Mouse (Mus musculus) frontal cortex, postnatal 25 days (tissue): Measurements from ENCODE around the gene Serpind1.

Source experiments
- DNase-seq, 2 experiments: peaks; one replicate each; pipeline ENCODE4 v3.0.0; 2022; ENCODE audit warnings: low spot score in 2 of 2

Gene Serpind1

GRCm38 (mm10) chr16:17331116-17331515, at the start of gene Serpind1:
Gene Serpind1 (plus strand): TSS chr16:17331371.
- DNase-seq = no peak

- DNase-seq = no peak
These were observed 48.0 kb upstream of the Serpind1 start for GRCm38 (mm10) chr16:17283151-17283550.

- DNase-seq = no peak
These were observed 44.1 kb upstream of the Serpind1 start for GRCm38 (mm10) chr16:17287103-17287502.

GRCm38 (mm10) chr16:17291016-17291415, 40.2 kb upstream of the Serpind1 start:
- no peak for DNase-seq

GRCm38 (mm10) chr16:17292751-17293150, 38.4 kb upstream of the Serpind1 start:
- DNase-seq = peak; percentile 52 to 56

GRCm38 (mm10) chr16:17300818-17301217, 30.4 kb upstream of the Serpind1 start:
- no peak for DNase-seq

- DNase-seq = no peak
These were observed 27.5 kb upstream of the Serpind1 start for GRCm38 (mm10) chr16:17303521-17304245.

GRCm38 (mm10) chr16:17307461-17307860, 23.7 kb upstream of the Serpind1 start:
- DNase-seq = no peak

GRCm38 (mm10) chr16:17309036-17309435, 22.1 kb upstream of the Serpind1 start:
- no peak for DNase-seq

- no peak for DNase-seq
These were observed 18.6 kb upstream of the Serpind1 start for GRCm38 (mm10) chr16:17312531-17312930.

GRCm38 (mm10) chr16:17316554-17316953, 14.6 kb upstream of the Serpind1 start:
- no peak for DNase-seq

GRCm38 (mm10) chr16:17321481-17321880, 9.7 kb upstream of the Serpind1 start:
- no peak for DNase-seq

GRCm38 (mm10) chr16:17324745-17325144, 6.4 kb upstream of the Serpind1 start:
- no peak for DNase-seq

GRCm38 (mm10) chr16:17326064-17326463, 5.1 kb upstream of the Serpind1 start:
- no peak for DNase-seq

- no peak for DNase-seq
These were observed 1.2 kb upstream of the Serpind1 start for GRCm38 (mm10) chr16:17329848-17330570.

GRCm38 (mm10) chr16:17331855-17332254, 684 bp downstream of the Serpind1 start:
- DNase-seq = no peak

GRCm38 (mm10) chr16:17334574-17334973, 3.4 kb downstream of the Serpind1 start:
- no peak for DNase-seq

- no peak for DNase-seq
These were observed 4.9 kb downstream of the Serpind1 start for GRCm38 (mm10) chr16:17336089-17336488.

- no peak for DNase-seq
These were observed 8.5 kb downstream of the Serpind1 start for GRCm38 (mm10) chr16:17339701-17340100.

GRCm38 (mm10) chr16:17340705-17341104, 9.5 kb downstream of the Serpind1 start:
- no peak for DNase-seq

- no peak for DNase-seq
These were observed 10.7 kb downstream of the Serpind1 start for GRCm38 (mm10) chr16:17341847-17342246.

- no peak for DNase-seq
These were observed 14.1 kb downstream of the Serpind1 start for GRCm38 (mm10) chr16:17345141-17345812.

GRCm38 (mm10) chr16:17345813-17346155, 14.6 kb downstream of the Serpind1 start:
- DNase-seq = no peak
